Mouse (Mus musculus) heart, embryonic 16.5 days (tissue): ENCODE results near the gene Aldoart2. TPM values are rescaled to one million over a fixed set of nuclear protein-coding genes. Genes with fewer than 3 reads are reported as not detected.

Experiments used
- ATAC-seq: fragments of 200-750 bp; cut with Nextera tagmentation; replicated peaks from 2 replicates; pipeline ENCODE4 v1.8.0; 2017; ENCODE audit warnings: moderate number of reproducible peaks; ENCODE audit not compliant: insufficient read depth, low FRiP score; ENCODE audit errors: extremely low read depth
- H3K27ac ChIP-seq: fragments of 300-500 bp; sonication (generic); 2 replicates; pipeline ENCODE4 v1.5.1; 2014; ENCODE audit warnings: mild to moderate bottlenecking, low read length, control low read depth, moderate library complexity
- H3K27me3 ChIP-seq: fragments of 300-500 bp; sonication (generic); 2 replicates; pipeline ENCODE4 v1.6.1; 2014; ENCODE audit warnings: low read length, mixed read lengths; ENCODE audit not compliant: control insufficient read depth, insufficient read depth
- H3K36me3 ChIP-seq: fragments of 300-500 bp; sonication (generic); 2 replicates; pipeline ENCODE4 v1.6.1; 2014; ENCODE audit not compliant: control insufficient read depth, insufficient read depth
- H3K4me1 ChIP-seq: fragments of 300-500 bp; sonication (generic); 2 replicates; pipeline ENCODE4 v1.6.1; 2014; ENCODE audit warnings: low read length, mixed read lengths; ENCODE audit not compliant: control insufficient read depth, insufficient read depth
- H3K4me2 ChIP-seq: fragments of 300-500 bp; sonication (generic); 2 replicates; pipeline ENCODE4 v1.6.1; 2014; ENCODE audit warnings: low read depth, mild to moderate bottlenecking, control low read depth, low read length
- H3K4me3 ChIP-seq: fragments of 300-500 bp; sonication (generic); 2 replicates; pipeline ENCODE4 v1.5.1; 2014; ENCODE audit warnings: mild to moderate bottlenecking, control low read depth, low read length
- H3K9ac ChIP-seq: fragments of 300-500 bp; sonication (generic); 2 replicates; pipeline ENCODE4 v1.6.1; 2014; ENCODE audit warnings: low read length, control low read depth
- H3K9me3 ChIP-seq: fragments of 300-500 bp; sonication (generic); replicated peaks from 2 replicates; pipeline ENCODE4 v1.6.1; 2016; ENCODE audit warnings: low read length; ENCODE audit not compliant: control insufficient read depth
- WGBS: fragments of 180-500 bp; shearing (Covaris S2); extraction: QIAGEN DNeasy Blood & Tissue Kit; methylation state at CpG from one replicate; pipeline ENCODE4 v1.1.7; 2014; 5-methylcytosine and 5-hydroxymethylcytosine counted together
- polyA plus RNA-seq: library from polyadenylated mRNA; unstranded; fragments of >200 nt; fragmentation: Nextera tagmentation; extraction: Ambion mirVana; gene quantifications from 2 replicates; pipeline ENCODE4 v1.2.1, GENCODE M21; 2015

Gene Aldoart2
- polyA plus RNA-seq, 1 experiment from 2014 or later = 0.96 TPM

DNA sequence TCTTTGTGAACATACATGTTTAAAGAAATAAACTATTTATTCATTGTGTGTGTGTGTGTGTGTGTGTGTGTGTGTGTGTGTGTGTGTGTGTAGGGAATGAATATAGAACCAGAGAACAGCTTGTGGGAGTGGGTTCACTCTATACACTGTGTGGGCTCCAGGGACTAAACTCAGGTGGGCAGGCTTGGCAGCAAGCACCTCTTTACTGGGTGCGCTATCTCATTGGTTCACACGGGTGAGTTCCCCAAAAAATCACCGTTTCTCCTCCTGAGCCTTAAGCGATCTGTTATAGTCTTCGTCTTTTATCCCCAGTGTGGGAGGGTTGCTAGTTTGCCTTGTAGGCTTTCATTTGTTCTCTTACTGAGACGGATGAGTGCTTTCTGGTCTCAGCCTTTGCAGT, 7.2 kb upstream of the Aldoart2 start:
- WGBS = 80% methylated on average over 6 of the region's 6 CpGs
- H3K36me3 ChIP-seq = no peaks in the 10 kb centered on the region
- no peak overlapping the region for H3K27ac ChIP-seq
- no peak overlapping the region for H3K4me3 ChIP-seq
- H3K9me3 ChIP-seq = no peaks in the 10 kb centered on the region
- no peak for ATAC-seq
- no peaks in the 10 kb centered on the region for H3K4me1 ChIP-seq
- no peak overlapping the region for H3K9ac ChIP-seq
- no peak overlapping the region for H3K4me2 ChIP-seq
- H3K27me3 ChIP-seq = no peaks in the 10 kb centered on the region

DNA sequence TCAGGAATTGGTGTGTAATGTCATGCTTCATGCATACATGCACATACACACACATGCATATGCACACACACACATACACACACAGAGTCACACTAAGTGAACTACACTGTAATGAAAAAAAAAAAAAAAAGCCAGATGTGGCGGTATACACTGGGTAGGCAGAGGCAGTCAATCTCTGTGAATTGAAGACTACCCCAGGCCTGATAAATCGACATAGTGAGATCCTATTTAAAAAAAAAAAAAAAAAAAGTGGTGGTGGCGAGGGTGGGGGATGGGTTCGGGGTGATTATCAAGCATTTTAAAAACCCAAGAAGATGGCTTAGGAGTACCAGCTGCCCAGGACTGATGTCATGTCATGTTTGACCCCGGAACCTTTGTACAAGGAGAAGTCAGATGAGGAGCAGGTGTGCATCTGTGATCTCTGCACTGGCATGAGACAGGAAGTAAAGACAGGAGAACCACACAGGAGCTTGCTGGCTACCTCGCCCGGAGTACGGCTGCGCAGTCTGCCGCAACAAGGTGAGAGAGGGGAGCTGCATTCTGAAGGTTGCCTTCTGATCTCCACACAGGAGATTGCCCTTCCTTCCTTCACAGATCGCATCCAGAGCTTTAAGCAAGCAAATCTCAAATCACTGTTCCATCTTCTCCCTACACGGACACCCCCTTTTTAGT, 5.7 kb upstream of the Aldoart2 start:
- 83% methylated on average over 12 of the region's 12 CpGs for WGBS
- H3K27ac ChIP-seq = no peak overlapping the region
- no peaks in the 10 kb centered on the region for H3K9me3 ChIP-seq
- no peak overlapping the region for H3K9ac ChIP-seq
- H3K4me3 ChIP-seq = no peak overlapping the region
- no peaks in the 10 kb centered on the region for H3K4me1 ChIP-seq
- H3K27me3 ChIP-seq = no peaks in the 10 kb centered on the region
- no peaks in the 10 kb centered on the region for H3K36me3 ChIP-seq
- H3K4me2 ChIP-seq = no peak overlapping the region
- no peak for ATAC-seq

DNA sequence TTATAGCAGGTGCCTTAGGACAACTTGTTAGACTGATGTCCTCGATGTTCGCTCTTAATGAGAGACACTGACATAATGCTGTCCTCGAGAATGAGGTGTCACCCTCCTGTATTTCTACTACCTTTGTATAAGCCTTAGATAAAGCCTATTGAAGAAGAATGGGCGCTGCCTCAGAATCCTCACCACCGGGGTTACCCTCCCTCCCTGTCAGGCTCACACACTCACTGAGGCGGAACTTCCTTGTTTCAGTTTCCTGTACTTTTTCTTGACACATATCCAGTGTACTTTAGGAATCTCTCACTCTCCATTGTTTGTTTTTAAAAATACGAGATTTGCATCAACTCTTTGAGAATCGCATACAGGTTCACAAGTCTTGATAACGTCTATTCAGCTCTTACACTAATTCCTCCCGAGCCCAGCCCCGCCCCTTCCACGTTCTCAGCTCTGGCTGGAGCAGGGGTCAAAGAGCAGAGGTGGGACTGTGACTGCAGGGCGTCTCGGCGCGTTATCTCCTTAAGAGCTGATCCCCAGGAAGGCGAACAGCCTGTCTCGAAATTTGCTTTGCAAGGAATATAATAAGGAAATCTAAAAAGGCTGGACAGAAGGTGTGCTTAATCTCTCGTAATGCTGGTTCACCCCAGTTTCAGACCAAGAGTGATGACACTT, 4.9 kb upstream of the Aldoart2 start:
- Histone ChIP-seq H3K4me3 (peak overlapping the region; percentile 54), H3K9me3 (no peaks in the 10 kb centered on the region), H3K27me3 (no peaks in the 10 kb centered on the region), H3K27ac (no peak overlapping the region), H3K4me1 (no peaks in the 10 kb centered on the region), H3K4me2 (peak overlapping the region; percentile 80), H3K36me3 (no peaks in the 10 kb centered on the region), H3K9ac (peak overlapping the region; percentile 66)
- WGBS = 12% methylated on average over 19 of the region's 19 CpGs
- no peak for ATAC-seq

DNA sequence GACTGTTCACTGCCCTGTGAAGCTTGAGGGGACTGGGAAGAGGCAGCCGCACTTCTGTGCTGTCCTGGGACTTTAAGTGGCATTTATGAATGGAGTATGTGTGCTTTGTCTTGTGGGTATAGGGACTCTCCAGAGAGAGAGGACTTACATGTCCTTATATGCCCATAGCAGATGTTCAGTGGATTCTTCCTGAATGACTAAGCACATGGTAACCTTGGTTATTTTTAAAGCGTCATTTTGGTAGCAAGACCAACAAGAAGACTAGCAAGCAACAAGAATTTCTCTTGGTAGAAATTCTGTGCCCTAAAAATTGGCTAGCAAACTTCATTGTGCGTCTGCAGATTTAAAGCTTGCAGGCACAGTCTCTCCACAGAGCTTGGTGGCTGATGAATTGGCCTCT, 1.3 kb upstream of the Aldoart2 start:
- no peak overlapping the region for H3K9ac ChIP-seq
- no peak overlapping the region for H3K4me3 ChIP-seq
- H3K4me1 ChIP-seq = no peaks in the 10 kb centered on the region
- no peaks in the 10 kb centered on the region for H3K36me3 ChIP-seq
- no peak overlapping the region for H3K4me2 ChIP-seq
- no peaks in the 10 kb centered on the region for H3K27me3 ChIP-seq
- no peak overlapping the region for H3K27ac ChIP-seq
- ATAC-seq = no peak
- no peaks in the 10 kb centered on the region for H3K9me3 ChIP-seq
- WGBS = 84% methylated on average over 3 of the region's 3 CpGs

DNA sequence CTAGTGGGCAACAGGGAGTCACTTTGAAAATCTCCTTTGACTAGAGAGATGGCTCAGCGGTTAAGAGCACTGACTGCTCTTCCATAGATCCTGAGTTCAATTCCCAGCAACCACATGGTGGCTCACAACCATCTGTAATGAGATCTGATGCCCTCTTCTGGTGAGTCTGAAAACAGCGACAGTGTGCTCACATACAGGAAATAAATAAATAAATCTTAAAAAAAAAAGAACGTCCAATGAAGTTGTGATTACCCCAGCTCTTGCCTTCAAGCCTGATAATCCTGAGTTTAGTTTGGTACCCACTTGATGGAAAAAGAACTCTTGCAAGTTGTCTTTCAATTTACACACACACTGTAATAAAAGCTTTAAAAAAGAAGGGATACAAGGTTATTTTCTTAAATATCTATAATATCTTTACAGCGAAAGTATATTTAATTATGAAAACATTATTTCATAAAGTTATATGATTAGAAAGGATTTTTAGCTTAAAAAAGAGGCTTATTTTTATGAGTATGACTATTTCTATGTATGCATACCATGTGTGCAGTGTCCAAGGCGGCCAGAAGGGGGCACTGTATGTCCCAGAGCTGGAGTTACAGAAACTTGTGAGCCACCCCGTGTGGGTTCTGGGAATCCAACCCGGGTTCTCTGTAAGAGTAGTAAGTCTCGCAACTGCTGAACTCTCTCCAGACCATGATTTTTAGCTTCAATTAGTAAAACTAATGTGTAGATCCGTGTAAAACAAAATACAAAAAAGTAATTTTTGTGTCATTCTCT, 664 bp upstream of the Aldoart2 start:
- Histone ChIP-seq H3K27ac (no peak overlapping the region), H3K9me3 (no peaks in the 10 kb centered on the region), H3K4me1 (no peaks in the 10 kb centered on the region), H3K4me2 (no peak overlapping the region), H3K36me3 (no peaks in the 10 kb centered on the region), H3K27me3 (no peaks in the 10 kb centered on the region), H3K9ac (no peak overlapping the region), H3K4me3 (no peak overlapping the region)
- no peak for ATAC-seq
- WGBS = 83% methylated on average over 9 of the region's 9 CpGs

DNA sequence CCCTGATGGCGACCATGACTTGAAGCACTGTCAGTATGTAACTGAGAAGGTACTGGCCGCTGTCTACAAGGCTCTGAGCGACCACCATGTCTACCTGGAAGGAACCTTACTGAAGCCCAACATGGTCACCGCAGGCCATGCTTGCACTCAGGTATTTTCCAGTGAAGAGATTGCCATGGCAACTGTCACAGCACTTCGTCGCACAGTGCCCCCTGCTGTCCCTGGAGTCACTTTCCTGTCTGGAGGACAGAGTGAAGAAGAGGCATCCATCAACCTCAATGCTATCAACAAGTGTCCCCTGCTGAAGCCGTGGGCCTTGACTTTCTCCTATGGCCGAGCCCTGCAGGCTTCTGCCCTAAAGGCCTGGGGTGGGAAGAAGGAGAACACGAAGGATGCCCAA, 828 bp downstream of the Aldoart2 start:
- Histone ChIP-seq H3K4me3 (no peak overlapping the region), H3K4me2 (no peak overlapping the region), H3K9ac (no peak overlapping the region), H3K27ac (no peak overlapping the region), H3K9me3 (peaks cover 3% of the 10 kb centered on the region; the same call in 1 of the 2 replicates), H3K36me3 (no peaks in the 10 kb centered on the region), H3K27me3 (no peaks in the 10 kb centered on the region), H3K4me1 (no peaks in the 10 kb centered on the region)
- WGBS = 67% methylated on average over 9 of the region's 9 CpGs
- ATAC-seq = no peak

DNA sequence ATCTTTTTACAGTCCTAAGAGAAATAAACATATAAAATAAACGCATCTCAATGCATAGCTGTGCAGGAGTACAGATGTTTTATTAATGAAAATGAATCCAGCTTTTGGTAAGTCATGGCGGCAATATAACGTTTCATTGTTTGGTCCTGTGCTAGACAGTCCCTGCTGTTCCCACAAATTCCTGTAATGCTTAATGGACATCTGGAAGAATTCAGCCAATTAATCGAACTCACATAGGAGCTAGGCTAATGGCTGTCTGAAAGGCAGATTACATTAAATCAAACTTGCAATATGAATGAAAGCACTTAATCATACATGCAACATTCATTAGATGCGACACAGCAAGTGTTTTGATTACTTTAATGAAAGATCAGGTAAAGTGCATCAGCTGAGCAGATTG, 1.8 kb downstream of the Aldoart2 start:
- Histone ChIP-seq H3K27me3 (no peaks in the 10 kb centered on the region), H3K36me3 (no peaks in the 10 kb centered on the region), H3K4me3 (no peak overlapping the region), H3K27ac (no peak overlapping the region), H3K4me1 (no peaks in the 10 kb centered on the region), H3K9me3 (peaks cover 3% of the 10 kb centered on the region; the same call in 1 of the 2 replicates), H3K4me2 (no peak overlapping the region), H3K9ac (no peak overlapping the region)
- ATAC-seq = no peak
- WGBS = 79% methylated on average over 5 of the region's 5 CpGs

DNA sequence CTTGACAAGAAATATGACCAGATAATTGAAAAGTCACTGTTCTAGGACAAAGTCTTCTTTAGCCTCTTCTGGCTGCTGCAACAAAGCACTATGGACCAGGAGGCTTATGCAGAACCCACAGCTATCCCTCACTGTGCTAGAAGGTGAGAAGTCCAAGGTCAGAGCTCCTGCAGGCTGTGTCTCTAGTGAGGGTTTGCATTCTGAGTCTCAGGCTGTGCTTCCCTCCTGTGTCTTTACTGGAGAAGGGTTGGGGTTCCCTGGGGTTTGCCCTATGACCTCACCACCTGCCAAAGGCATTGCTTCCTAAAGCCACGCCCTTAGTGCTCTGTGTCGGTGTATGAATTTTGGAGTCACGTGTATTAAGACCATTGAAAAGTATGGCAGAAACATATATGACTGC, 3.4 kb downstream of the Aldoart2 start:
- 84% methylated on average over 3 of the region's 3 CpGs for WGBS

DNA sequence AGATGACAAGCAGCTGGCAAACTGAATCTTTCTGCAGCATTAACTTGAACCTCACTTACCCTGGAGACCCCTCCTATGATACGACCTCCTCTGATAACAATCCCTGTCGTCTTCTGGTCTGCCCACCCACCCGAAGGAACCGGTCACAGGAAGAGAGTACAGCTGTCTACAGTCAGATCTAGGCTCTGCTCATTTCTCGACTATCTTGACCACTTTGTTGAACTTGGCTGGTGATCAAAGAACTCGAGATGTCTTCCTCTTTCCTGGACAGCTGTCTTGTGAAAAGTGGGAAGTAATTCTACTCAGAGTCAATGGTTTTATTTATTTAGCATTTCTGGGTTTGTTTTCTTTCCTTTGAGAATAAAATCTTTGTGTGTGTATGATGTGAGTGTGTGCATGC, 4.6 kb downstream of the Aldoart2 start:
- Histone ChIP-seq H3K4me1 (no peaks in the 10 kb centered on the region), H3K4me2 (no peak overlapping the region), H3K27me3 (no peaks in the 10 kb centered on the region), H3K9ac (no peak overlapping the region), H3K36me3 (no peaks in the 10 kb centered on the region), H3K27ac (no peak overlapping the region), H3K9me3 (peaks cover 3% of the 10 kb centered on the region; the same call in 1 of the 2 replicates), H3K4me3 (no peak overlapping the region)
- 34% methylated on average over 6 of the region's 6 CpGs for WGBS
- no peak for ATAC-seq

More for the DNA sequence above, 3.4 kb downstream of the Aldoart2 start:
- no peak overlapping the region for H3K4me3 ChIP-seq
- ATAC-seq = no peak
- H3K27me3 ChIP-seq = no peaks in the 10 kb centered on the region
- H3K36me3 ChIP-seq = no peaks in the 10 kb centered on the region
- no peaks in the 10 kb centered on the region for H3K4me1 ChIP-seq
- peaks cover 3% of the 10 kb centered on the region; the same call in 1 of the 2 replicates for H3K9me3 ChIP-seq
- H3K27ac ChIP-seq = no peak overlapping the region
- H3K9ac ChIP-seq = no peak overlapping the region
- H3K4me2 ChIP-seq = no peak overlapping the region
